Mouse (Mus musculus) left cerebral cortex, adult 9 months (tissue): ENCODE measurements around the gene D10Wsu102e.
"Not testable (repeated sequence)": the region's sequence is repeated elsewhere in the genome, so short reads cannot be mapped to it uniquely, and the experiment has no call there.

Experiments
- DNase-seq, 2 experiments: peaks; one replicate each; pipeline ENCODE4 v3.0.0; 2022; ENCODE audit warnings: low spot score in 2 of 2

Gene D10Wsu102e

GRCm38 (mm10) chr10:83385330-83385910 lies 25.4 kb downstream of the D10Wsu102e start:
- no peak for DNase-seq

- DNase-seq, result no peak
Measured at GRCm38 (mm10) chr10:83397336-83397735, 37.3 kb downstream of the D10Wsu102e start.

- not testable (repeated sequence) for DNase-seq
Measured at GRCm38 (mm10) chr10:83400896-83401295, 40.9 kb downstream of the D10Wsu102e start.

- no peak for DNase-seq
Measured at GRCm38 (mm10) chr10:83405031-83405430, 45.0 kb downstream of the D10Wsu102e start.

GRCm38 (mm10) chr10:83405711-83406110 lies 45.7 kb downstream of the D10Wsu102e start:
- no peak for DNase-seq

- DNase-seq, result no peak
Measured at GRCm38 (mm10) chr10:83407141-83407540, 47.1 kb downstream of the D10Wsu102e start.

GRCm38 (mm10) chr10:83418466-83418865 lies 58.4 kb downstream of the D10Wsu102e start:
- not testable (repeated sequence) for DNase-seq

- DNase-seq, result no peak
Measured at GRCm38 (mm10) chr10:83448582-83448981, 88.6 kb downstream of the D10Wsu102e start.

- no peak for DNase-seq
Measured at GRCm38 (mm10) chr10:83457531-83457930, 97.5 kb downstream of the D10Wsu102e start.

- DNase-seq, result no peak
Measured at GRCm38 (mm10) chr10:83475226-83475625, 115.2 kb downstream of the D10Wsu102e start.

GRCm38 (mm10) chr10:83477286-83477685 lies 117.3 kb downstream of the D10Wsu102e start:
- DNase-seq, result peak in 1 of 2 experiments; percentile 13

- DNase-seq, result no peak
Measured at GRCm38 (mm10) chr10:83490506-83490905, 130.5 kb downstream of the D10Wsu102e start.

- no peak for DNase-seq
Measured at GRCm38 (mm10) chr10:83497321-83497720, 137.3 kb downstream of the D10Wsu102e start.

- peak in 1 of 2 experiments; percentile 32 for DNase-seq
Measured at GRCm38 (mm10) chr10:83508962-83509660, 149.1 kb downstream of the D10Wsu102e start.

- DNase-seq, result no peak
Measured at GRCm38 (mm10) chr10:83511304-83511703, 151.3 kb downstream of the D10Wsu102e start.

- DNase-seq, result no peak
Measured at GRCm38 (mm10) chr10:83513736-83514135, 153.7 kb downstream of the D10Wsu102e start.

GRCm38 (mm10) chr10:83520990-83521389 lies 161.0 kb downstream of the D10Wsu102e start:
- no peak for DNase-seq

GRCm38 (mm10) chr10:83524238-83524637 lies 164.2 kb downstream of the D10Wsu102e start:
- DNase-seq, result not testable (repeated sequence)

GRCm38 (mm10) chr10:83530384-83530967 lies 170.5 kb downstream of the D10Wsu102e start:
- no peak for DNase-seq

- peak; percentile 16 to 78 for DNase-seq
Measured at GRCm38 (mm10) chr10:83533258-83533909, 173.4 kb downstream of the D10Wsu102e start.

GRCm38 (mm10) chr10:83533910-83534283 lies 173.9 kb downstream of the D10Wsu102e start, which contains the start of gene Aldh1l2:
TSS of gene Aldh1l2 (minus strand) at chr10:83534140.
- peak in 1 of 2 experiments; percentile 42 for DNase-seq

- DNase-seq, result no peak
Measured at GRCm38 (mm10) chr10:83536436-83536835, 176.4 kb downstream of the D10Wsu102e start.
